22 mouse cellular contexts compared by ENCODE assay signal in genomic region chr9:30064551-30064950, GRCm38 (mm10).
DNase-seq lines count a peak whose midpoint lies in the region; ATAC-seq lines count a peak whose summit lies in the region.
"Had no signal": no experiment of that assay in that cellular context is flagged by ENCODE, and none has a peak within 500 bp of the region (broad histone marks: within the 10 kb centered on the region; RNA-seq: fewer than 3 reads in every experiment).

No protein-coding gene starts in this region.

- H3K4me3 ChIP-seq in heart, embryonic 12.5 days: no peak overlapping the region

- H3K27me3 ChIP-seq in heart, embryonic 12.5 days (replicated peaks): no peaks in the 10 kb centered on the region
- H3K27me3 ChIP-seq: CH12.LX had no signal

- DNase-seq in cerebellum, postnatal 10 days: peak; percentile 62 to 64
- no peak for DNase-seq in cerebellum, postnatal 4 days (ENCODE audit: low spot score in 2 of 2)
- DNase-seq in cerebellum, postnatal 14 days: peak; percentile 33 to 39
- no peak for DNase-seq in cerebellum, adult 11 months
- DNase-seq in heart, adult 18-20 months: peak; percentile 9 to 17
- DNase-seq in heart, adult 8-10 months (ENCODE audit: low spot score): peak; percentile 20
- no peak for DNase-seq in heart, adult 11 months
- DNase-seq: adrenal gland, adult 2 months; adrenal gland, adult 8-10 months; adrenal gland, postnatal 10 days; adrenal gland, postnatal 14 days; adrenal gland, postnatal 25 days; adrenal gland, postnatal 36 days; B cell, adult 2 months; cerebellum, adult 11-12 months; cerebellum, adult 18-20 months had no signal

- H3K27ac ChIP-seq in heart, embryonic 12.5 days (ENCODE audit: poor library complexity, severe bottlenecking): no peak overlapping the region

- no peaks in the 10 kb centered on the region for H3K36me3 ChIP-seq in heart, embryonic 12.5 days
- H3K36me3 ChIP-seq: G1E had no signal

- no peak overlapping the region for H3K4me2 ChIP-seq in heart, embryonic 12.5 days

- H3K9ac ChIP-seq in heart, embryonic 12.5 days: no peak overlapping the region

- 74% methylated on average over 2 of the region's 2 CpGs for WGBS in heart, embryonic 12.5 days

- no peaks in the 10 kb centered on the region for H3K9me3 ChIP-seq in heart, embryonic 12.5 days (replicated peaks)

- ATAC-seq in heart, embryonic 12.5 days (ENCODE audit: insufficient number of reproducible peaks, low FRiP score): no peak
- ATAC-seq: activated CD4-positive, CD25-positive, alpha-beta regulatory T cell, adult 4 months; CD4-positive, CD25-positive, alpha-beta regulatory T cell, adult 4 months; Patski had no signal

- peaks cover 9% of the 10 kb centered on the region; the same call in 1 of the 2 replicates for H3K4me1 ChIP-seq in heart, embryonic 12.5 days (replicated peaks)

Comparison
In these comparisons a context has a peak if more than half of its experiments do, and no peak if none do; other contexts are left out.
1. DNase-seq: peak in cerebellum, postnatal 10 days (2 of 2), cerebellum, postnatal 14 days (2 of 2), heart, adult 18-20 months (2 of 2) and heart, adult 8-10 months (single experiment); none in cerebellum, postnatal 4 days (0 of 2), cerebellum, adult 11 months (single experiment) and heart, adult 11 months (single experiment).